Mouse (Mus musculus) layer of hippocampus, adult 8-10 months (tissue): ENCODE measurements around the gene Uspl1. TPM values are rescaled to one million over a fixed set of nuclear protein-coding genes. Genes with fewer than 3 reads are reported as not detected.
"Not testable (repeated sequence)": the region's sequence is repeated elsewhere in the genome, so short reads cannot be mapped to it uniquely, and the experiment has no call there.

Experiments
- DNase-seq, 2 experiments: peaks; one replicate each; pipeline ENCODE4 v3.0.0; 2022; ENCODE audit warnings: low spot score in 2 of 2
- total RNA-seq, 4 experiments: library from RNA; stranded (reverse); gene quantifications; 2 replicates each; pipeline ENCODE4 v1.2.4; 2022

Uspl1 gene
- 10 to 100 TPM; 39.7 to 46.2 (median 41.6) TPM for total RNA-seq

GRCm38 (mm10) chr5:149184104-149184843, at the start of gene Uspl1, which contains the start of gene Hmgb1:
TSS of gene Uspl1 (plus strand) at chr5:149184350.
TSS of gene Hmgb1 (minus strand) at chr5:149184489.
- peak; percentile 98 for DNase-seq

- no peak for DNase-seq
Observed at GRCm38 (mm10) chr5:149134751-149135454, 49.2 kb upstream of the Uspl1 start.

GRCm38 (mm10) chr5:149135455-149136354, 48.4 kb upstream of the Uspl1 start:
- no peak for DNase-seq

GRCm38 (mm10) chr5:149136933-149137365, 47.2 kb upstream of the Uspl1 start:
- no peak for DNase-seq

- DNase-seq, result no peak
Observed at GRCm38 (mm10) chr5:149137447-149137846, 46.7 kb upstream of the Uspl1 start.

GRCm38 (mm10) chr5:149138087-149138486, 46.1 kb upstream of the Uspl1 start:
- not testable (repeated sequence) for DNase-seq

- DNase-seq, result no peak
Observed at GRCm38 (mm10) chr5:149140336-149140735, 43.8 kb upstream of the Uspl1 start.

- not testable (repeated sequence) for DNase-seq
Observed at GRCm38 (mm10) chr5:149141155-149141554, 43.0 kb upstream of the Uspl1 start.

GRCm38 (mm10) chr5:149143766-149144375, 40.3 kb upstream of the Uspl1 start:
- DNase-seq, result peak; percentile 57 to 62

GRCm38 (mm10) chr5:149146691-149147090, 37.5 kb upstream of the Uspl1 start:
- no peak for DNase-seq

GRCm38 (mm10) chr5:149147386-149148000, 36.7 kb upstream of the Uspl1 start:
- no peak for DNase-seq

GRCm38 (mm10) chr5:149150882-149151281, 33.3 kb upstream of the Uspl1 start:
- no peak for DNase-seq

GRCm38 (mm10) chr5:149152063-149152773, 31.9 kb upstream of the Uspl1 start:
- no peak for DNase-seq

- DNase-seq, result no peak
Observed at GRCm38 (mm10) chr5:149152774-149153155, 31.4 kb upstream of the Uspl1 start.

GRCm38 (mm10) chr5:149156886-149157563, 27.1 kb upstream of the Uspl1 start:
- DNase-seq, result no peak

- no peak for DNase-seq
Observed at GRCm38 (mm10) chr5:149159021-149159420, 25.1 kb upstream of the Uspl1 start.

- no peak for DNase-seq
Observed at GRCm38 (mm10) chr5:149160469-149160868, 23.7 kb upstream of the Uspl1 start.

GRCm38 (mm10) chr5:149162890-149163289, 21.3 kb upstream of the Uspl1 start:
- no peak for DNase-seq

GRCm38 (mm10) chr5:149164881-149165280, 19.3 kb upstream of the Uspl1 start:
- no peak for DNase-seq
